Mouse (Mus musculus): ENCODE data around the gene Ulk4.
A peak's percentile ranks its signal among the peaks of the same experiment; 100 is the strongest.

Ulk4 gene

GRCm38 (mm10) chr9:120963104-120963503, 313.9 kb downstream of the Ulk4 start:
- DNase-seq: no peak

GRCm38 (mm10) chr9:120961969-120962700, 314.9 kb downstream of the Ulk4 start:
- no peak for DNase-seq

- DNase-seq: no peak
Measured at GRCm38 (mm10) chr9:120961466-120961865, 315.5 kb downstream of the Ulk4 start.

GRCm38 (mm10) chr9:120960611-120961010, 316.4 kb downstream of the Ulk4 start:
- DNase-seq: no peak

- no peak for DNase-seq
Measured at GRCm38 (mm10) chr9:120959225-120959624, 317.8 kb downstream of the Ulk4 start.

- DNase-seq: no peak
Measured at GRCm38 (mm10) chr9:120958560-120958959, 318.4 kb downstream of the Ulk4 start.

- no peak for DNase-seq
Measured at GRCm38 (mm10) chr9:120958051-120958450, 318.9 kb downstream of the Ulk4 start.

GRCm38 (mm10) chr9:120951947-120952346, 325.1 kb downstream of the Ulk4 start:
- no peak for DNase-seq

- no peak for DNase-seq
Measured at GRCm38 (mm10) chr9:120950761-120951160, 326.2 kb downstream of the Ulk4 start.

- no peak for DNase-seq
Measured at GRCm38 (mm10) chr9:120948832-120949231, 328.2 kb downstream of the Ulk4 start.

- DNase-seq: no peak
Measured at GRCm38 (mm10) chr9:120946131-120946530, 330.9 kb downstream of the Ulk4 start.

GRCm38 (mm10) chr9:120944211-120944610, 332.8 kb downstream of the Ulk4 start:
- DNase-seq: no peak

GRCm38 (mm10) chr9:120943757-120944156, 333.2 kb downstream of the Ulk4 start:
- no peak for DNase-seq

GRCm38 (mm10) chr9:120940858-120941257, 336.1 kb downstream of the Ulk4 start:
- DNase-seq: no peak

GRCm38 (mm10) chr9:120936351-120936750, 340.6 kb downstream of the Ulk4 start:
- peak; percentile 81 for DNase-seq

GRCm38 (mm10) chr9:120935634-120935922, 341.4 kb downstream of the Ulk4 start:
- no peak for DNase-seq

- no peak for DNase-seq
Measured at GRCm38 (mm10) chr9:120934821-120935633, 342.0 kb downstream of the Ulk4 start.

- DNase-seq: peak; percentile 33
Measured at GRCm38 (mm10) chr9:120933886-120934758, 342.9 kb downstream of the Ulk4 start.

- DNase-seq: peak; percentile 51
Measured at GRCm38 (mm10) chr9:120933587-120933885, 343.5 kb downstream of the Ulk4 start.

- peak; percentile 96 for DNase-seq
Measured at GRCm38 (mm10) chr9:120932797-120933586, 344.0 kb downstream of the Ulk4 start.

GRCm38 (mm10) chr9:120932371-120932770, 344.6 kb downstream of the Ulk4 start:
- DNase-seq: no peak

GRCm38 (mm10) chr9:120930811-120931210, 346.2 kb downstream of the Ulk4 start:
- no peak for DNase-seq

GRCm38 (mm10) chr9:120930021-120930420, 347.0 kb downstream of the Ulk4 start:
- no peak for DNase-seq

All from right cerebral cortex, postnatal 14 days (tissue).